Mouse (Mus musculus) intestine, postnatal 0 days (tissue): ENCODE measurements around the gene Ubxn1. TPM values are rescaled to one million over a fixed set of nuclear protein-coding genes. Genes with fewer than 3 reads are reported as not detected.

ENCODE experiments used
- ATAC-seq: fragments of 200-750 bp; cut with Nextera tagmentation; 2 replicates; pipeline ENCODE4 v1.8.0; 2017; ENCODE audit warnings: mild to moderate bottlenecking, moderate TSS enrichment, moderate library complexity
- H3K27ac ChIP-seq: fragments of 300-500 bp; sonication (generic); 2 replicates; pipeline ENCODE4 v1.5.1; 2014; ENCODE audit warnings: mild to moderate bottlenecking, low read depth, low read length, moderate library complexity
- H3K27me3 ChIP-seq: fragments of 300-500 bp; sonication (generic); replicated peaks from 2 replicates; pipeline ENCODE4 v1.6.1; 2014; ENCODE audit warnings: low read length, mixed read lengths; ENCODE audit not compliant: control insufficient read depth, insufficient read depth
- H3K36me3 ChIP-seq: fragments of 300-500 bp; sonication (generic); 2 replicates; pipeline ENCODE4 v1.6.1; 2014; ENCODE audit warnings: mild to moderate bottlenecking, moderate library complexity; ENCODE audit not compliant: control insufficient read depth, insufficient read depth
- H3K4me1 ChIP-seq: fragments of 300-500 bp; sonication (generic); replicated peaks from 2 replicates; pipeline ENCODE4 v1.6.1; 2014; ENCODE audit warnings: antibody characterized with exemption, low read length, mixed read lengths; ENCODE audit not compliant: control insufficient read depth, insufficient read depth
- H3K4me2 ChIP-seq: fragments of 300-500 bp; sonication (generic); replicated peaks from 2 replicates; pipeline ENCODE4 v1.6.1; 2014; ENCODE audit warnings: low read depth, mild to moderate bottlenecking, moderate library complexity
- H3K4me3 ChIP-seq: fragments of 300-500 bp; sonication (generic); 2 replicates; pipeline ENCODE4 v1.5.1; 2014; ENCODE audit warnings: low read depth, low read length
- H3K9ac ChIP-seq: fragments of 300-500 bp; sonication (generic); 2 replicates; pipeline ENCODE4 v1.6.1; 2014; ENCODE audit warnings: mild to moderate bottlenecking, low read depth, low read length
- H3K9me3 ChIP-seq: fragments of 300-500 bp; sonication (generic); 2 replicates; pipeline ENCODE4 v1.6.1; 2016; ENCODE audit warnings: mixed run types; ENCODE audit not compliant: control insufficient read depth
- CTCF ChIP-seq: sonication (generic); IDR thresholded peaks from 2 replicates; pipeline ENCODE4 v1.5.1; 2016; ENCODE audit warnings: low read depth, mild to moderate bottlenecking, control low read depth, antibody characterized with exemption, moderate library complexity
- WGBS: fragments of 180-500 bp; shearing (Covaris S2); extraction: QIAGEN DNeasy Blood & Tissue Kit; methylation state at CpG from one replicate; pipeline ENCODE4 v1.1.7; 2014; 5-methylcytosine and 5-hydroxymethylcytosine counted together
- microRNA-seq: library from miRNA; unstranded; fragments of <30 nt; microRNA quantifications from one replicate; pipeline ENCODE4, GENCODE M21; 2016
- polyA plus RNA-seq: library from polyadenylated mRNA; unstranded; fragments of >200 nt; fragmentation: Nextera tagmentation; extraction: Ambion mirVana; gene quantifications from 2 replicates; pipeline ENCODE4 v1.2.1, GENCODE M21; 2015

Gene Ubxn1
- polyA plus RNA-seq, 1 experiment from 2014 or later, result 170 TPM

DNA sequence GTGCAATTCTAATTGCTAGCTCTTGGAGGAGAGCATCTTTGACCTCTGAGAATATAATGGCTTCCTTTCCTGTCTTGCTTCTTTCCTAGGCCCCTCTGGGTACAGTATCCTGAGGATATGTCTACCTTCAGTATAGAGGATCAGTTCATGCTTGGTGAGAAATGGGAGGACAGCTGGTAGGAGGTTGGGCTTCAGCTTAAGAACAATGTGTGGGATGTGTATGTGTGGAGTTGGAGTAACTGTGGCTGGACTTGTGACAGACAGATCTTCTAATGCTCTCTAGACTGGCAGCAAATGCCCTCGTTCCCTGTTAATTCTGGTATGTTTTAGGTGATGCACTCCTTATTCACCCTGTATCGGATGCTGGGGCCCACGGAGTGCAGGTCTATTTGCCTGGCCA, 42.9 kb downstream of the Ubxn1 start:
- no peak for ATAC-seq
- 96% methylated on average over 3 of the region's 3 CpGs for WGBS
- Histone ChIP-seq H3K4me1 (no peaks in the 10 kb centered on the region), H3K36me3 (peaks cover 76% of the 10 kb centered on the region), H3K27ac (no peak overlapping the region), H3K9ac (no peak overlapping the region), H3K4me3 (no peak overlapping the region), H3K9me3 (no peaks in the 10 kb centered on the region), H3K27me3 (no peaks in the 10 kb centered on the region), H3K4me2 (no peak overlapping the region)
- no peak for TF ChIP-seq CTCF

DNA sequence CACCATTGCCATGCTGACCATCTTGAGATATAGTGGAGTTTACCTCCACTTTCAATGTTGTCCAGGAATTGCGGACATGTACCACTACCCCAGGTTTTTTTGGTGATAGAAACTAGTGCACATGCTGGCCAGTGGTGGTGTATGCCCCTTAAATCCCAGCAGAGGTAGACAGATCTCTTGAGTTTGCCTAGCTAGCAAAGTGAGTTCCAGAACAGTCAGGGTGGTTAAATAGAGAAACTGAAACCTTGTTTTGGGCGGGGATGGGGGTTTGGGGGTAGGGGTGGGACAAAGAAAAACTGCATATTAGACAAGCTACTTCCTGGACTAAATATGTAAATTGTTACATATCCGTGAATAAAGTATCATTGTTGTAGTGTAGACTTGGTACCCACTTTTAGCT, 47.7 kb downstream of the Ubxn1 start:
- 84% methylated on average over 3 of the region's 3 CpGs for WGBS
- no peak for TF ChIP-seq CTCF
- no peak overlapping the region for H3K9ac ChIP-seq
- H3K4me2 ChIP-seq, result no peak overlapping the region
- no peak overlapping the region for H3K4me3 ChIP-seq
- no peaks in the 10 kb centered on the region for H3K9me3 ChIP-seq
- 0 out of 2 replicates have a peak, but pooled peaks cover 5% of the 10 kb centered on the region for H3K4me1 ChIP-seq
- H3K27me3 ChIP-seq, result no peaks in the 10 kb centered on the region
- no peak for ATAC-seq
- H3K27ac ChIP-seq, result no peak overlapping the region
- peaks cover 38% of the 10 kb centered on the region for H3K36me3 ChIP-seq

DNA sequence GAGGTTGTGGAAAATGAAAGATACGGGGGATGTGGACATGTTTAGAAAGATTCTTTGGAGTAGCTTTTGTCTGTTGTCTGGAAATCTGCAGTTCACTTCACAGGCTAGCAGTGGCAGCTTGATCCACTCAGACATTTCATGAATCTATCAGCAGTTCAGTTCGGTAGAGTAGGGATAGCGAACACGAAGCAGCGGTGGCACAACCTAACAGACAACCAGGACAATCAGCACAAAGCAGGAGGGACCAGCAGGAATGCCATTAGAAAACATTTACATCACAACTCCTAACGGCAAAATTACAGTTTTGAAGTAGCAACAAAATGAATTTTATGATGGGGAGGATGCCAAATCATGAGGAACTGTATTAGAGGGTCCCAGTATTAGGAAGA, 48.4 kb downstream of the Ubxn1 start:
- no peak for TF ChIP-seq CTCF
- Histone ChIP-seq H3K27me3 (no peaks in the 10 kb centered on the region), H3K4me2 (peak overlapping the region; percentile 83), H3K27ac (peak overlapping the region; percentile 92), H3K9me3 (no peaks in the 10 kb centered on the region), H3K4me1 (0 out of 2 replicates have a peak, but pooled peaks cover 5% of the 10 kb centered on the region), H3K9ac (peak overlapping the region; percentile 68), H3K4me3 (peak overlapping the region; percentile 80), H3K36me3 (peaks cover 31% of the 10 kb centered on the region)
- 66% methylated on average over 6 of the region's 6 CpGs for WGBS
- ATAC-seq, result no peak

DNA sequence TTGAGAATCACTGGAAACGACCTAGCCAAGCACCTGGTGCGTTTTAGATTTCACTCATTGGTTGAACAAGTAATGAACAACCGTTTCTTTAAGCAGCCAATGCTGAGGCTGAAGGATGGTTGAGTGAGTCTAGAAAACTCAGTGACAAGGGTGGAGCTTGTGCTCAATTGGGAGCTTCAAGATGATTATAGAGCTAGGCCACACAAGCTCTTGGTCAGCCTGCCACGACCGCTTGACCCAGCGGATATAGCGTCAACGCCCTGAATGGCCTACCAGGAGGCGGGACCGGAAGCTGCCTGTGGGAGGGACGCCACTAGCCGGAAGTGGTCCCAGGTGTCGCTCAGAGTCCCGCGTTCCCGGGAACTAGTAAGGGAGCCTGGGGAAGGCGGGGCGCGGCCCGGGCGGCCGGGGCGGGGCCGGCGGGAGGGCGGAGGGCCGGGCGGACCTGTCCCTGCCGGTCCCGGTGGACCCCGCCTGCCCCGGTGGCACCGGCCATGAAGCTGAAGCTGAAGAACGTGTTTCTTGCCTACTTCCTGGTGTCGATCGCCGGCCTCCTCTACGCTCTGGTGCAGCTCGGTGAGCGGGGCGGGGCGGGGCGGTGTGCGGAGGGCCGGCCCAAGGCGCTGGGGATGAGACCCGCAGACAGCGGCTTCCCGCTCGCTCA, 48.9 kb downstream of the Ubxn1 start, which contains the start of gene B3gat3:
B3gat3 (plus strand) TSS at position 302 of the 664 bp plus-strand sequence.
- Histone ChIP-seq H3K4me1 (0 out of 2 replicates have a peak, but pooled peaks cover 5% of the 10 kb centered on the region), H3K27ac (peak within 1 kb of the TSS; percentile 92), H3K4me3 (peak within 1 kb of the TSS; percentile 80), H3K9me3 (no peaks in the 10 kb centered on the region), H3K36me3 (peaks cover 27% of the 10 kb centered on the region), H3K4me2 (peak within 1 kb of the TSS; percentile 83), H3K27me3 (no peaks in the 10 kb centered on the region), H3K9ac (peak within 1 kb of the TSS; percentile 68)
- peak; percentile 95 for ATAC-seq
- 3% methylated on average over 46 of the region's 50 CpGs for WGBS
- TF ChIP-seq CTCF, result no peak

DNA sequence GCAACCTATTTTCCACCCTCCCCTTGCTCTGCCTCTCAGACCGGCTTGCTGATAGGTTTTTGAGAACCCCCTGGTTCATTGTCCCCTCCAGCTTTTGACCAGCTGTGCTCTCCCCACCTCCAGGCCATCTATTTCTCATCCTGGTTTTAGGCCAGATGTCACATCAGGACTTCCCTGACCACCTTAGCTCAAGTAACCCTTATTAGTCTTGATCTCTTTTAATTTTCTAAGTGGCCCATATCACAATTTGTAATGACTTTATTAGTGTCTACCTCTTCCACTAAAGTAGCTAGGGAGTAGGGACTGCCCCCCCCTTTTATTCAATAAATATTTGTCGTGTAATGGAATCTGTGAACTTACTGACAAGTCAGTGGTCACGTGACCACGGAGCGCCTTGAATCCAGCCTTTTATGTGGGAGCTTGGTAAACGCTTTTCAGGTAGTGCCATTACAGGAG, 49.6 kb downstream of the Ubxn1 start:
- Histone ChIP-seq H3K9ac (peak overlapping the region; percentile 68), H3K4me1 (0 out of 2 replicates have a peak, but pooled peaks cover 5% of the 10 kb centered on the region), H3K4me3 (peak overlapping the region; percentile 80), H3K36me3 (peaks cover 27% of the 10 kb centered on the region), H3K4me2 (peak overlapping the region; percentile 83), H3K27me3 (no peaks in the 10 kb centered on the region), H3K9me3 (no peaks in the 10 kb centered on the region), H3K27ac (peak overlapping the region; percentile 92)
- ATAC-seq, result peak; percentile 11; the same call in 1 of the 2 replicates
- 1% methylated on average over 6 of the region's 6 CpGs for WGBS
- TF ChIP-seq CTCF, result no peak

DNA sequence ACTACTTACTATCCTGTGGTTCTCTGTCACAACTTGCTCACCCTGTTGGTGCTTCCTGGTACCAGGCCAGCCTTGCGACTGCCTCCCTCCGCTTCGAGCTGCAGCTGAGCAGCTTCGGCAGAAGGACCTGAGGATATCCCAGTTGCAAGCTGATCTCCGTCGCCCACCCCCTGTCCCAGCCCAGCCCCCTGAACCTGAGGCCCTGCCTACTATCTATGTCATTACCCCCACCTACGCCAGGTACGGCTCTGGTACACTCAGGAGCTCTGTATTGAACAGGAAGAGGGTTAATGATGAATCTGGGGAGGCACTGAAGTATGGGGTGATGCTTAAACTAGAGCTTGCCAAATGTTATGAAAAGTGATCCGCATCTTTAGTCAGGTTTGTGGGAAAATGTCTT, 50.4 kb downstream of the Ubxn1 start:
- H3K4me2 ChIP-seq, result peak overlapping the region; percentile 83
- no peak overlapping the region for H3K9ac ChIP-seq

More for the DNA sequence above, 50.4 kb downstream of the Ubxn1 start:
- WGBS, result 68% methylated on average over 9 of the region's 9 CpGs
- peak overlapping the region; percentile 92; the same call in 1 of the 2 replicates for H3K27ac ChIP-seq
- H3K9me3 ChIP-seq, result no peaks in the 10 kb centered on the region
- no peaks in the 10 kb centered on the region for H3K27me3 ChIP-seq
- TF ChIP-seq CTCF, result no peak
- H3K36me3 ChIP-seq, result peaks cover 22% of the 10 kb centered on the region; the same call in 1 of the 2 replicates
- no peak for ATAC-seq
- 0 out of 2 replicates have a peak, but pooled peaks cover 5% of the 10 kb centered on the region for H3K4me1 ChIP-seq
- H3K4me3 ChIP-seq, result peak overlapping the region; percentile 80; the same call in 1 of the 2 replicates

Small RNAs within 50 kb of the gene (microRNA-seq; reads per million reads assigned to microRNA genes)
- not detected for gene Mir5136

Other genes starting within 250 kb of the Ubxn1 start
- gene Chrm1, start 207.7 kb upstream of the Ubxn1 start, polyA plus RNA-seq, result 0.78 and 0.98 TPM in 2 replicates
- 237 and 283 TPM in 2 replicates for gene Slc3a2, start 148.1 kb upstream of the Ubxn1 start, polyA plus RNA-seq
- gene Wdr74, start 135.7 kb upstream of the Ubxn1 start, polyA plus RNA-seq, result 32.8 and 33.4 TPM in 2 replicates
- 0.50 and 0.56 TPM in 2 replicates for gene 1700092M07Rik, start 130.8 kb upstream of the Ubxn1 start, polyA plus RNA-seq
- 83.4 and 89.2 TPM in 2 replicates for gene Stx5a, start 130.1 kb upstream of the Ubxn1 start, polyA plus RNA-seq
- 54.5 and 57.2 TPM in 2 replicates for gene Nxf1, start 114.4 kb upstream of the Ubxn1 start, polyA plus RNA-seq
- gene Tmem223, start 100.5 kb upstream of the Ubxn1 start, polyA plus RNA-seq, result 136 and 137 TPM in 2 replicates
- 93.5 and 97.4 TPM in 2 replicates for gene Tmem179b, start 97.0 kb upstream of the Ubxn1 start, polyA plus RNA-seq
- 12.0 and 13.2 TPM in 2 replicates for gene Taf6l, start 85.1 kb upstream of the Ubxn1 start, polyA plus RNA-seq
- gene Polr2g, start 72.9 kb upstream of the Ubxn1 start, polyA plus RNA-seq, result 114 and 115 TPM in 2 replicates
- gene Zbtb3, start 68.9 kb upstream of the Ubxn1 start, polyA plus RNA-seq, result 1.9 and 2.0 TPM in 2 replicates
- gene Ttc9c, start 52.2 kb upstream of the Ubxn1 start, polyA plus RNA-seq, result 18.2 and 19.9 TPM in 2 replicates
- 5.4 and 6.0 TPM in 2 replicates for gene Hnrnpul2, start 51.5 kb upstream of the Ubxn1 start, polyA plus RNA-seq
- gene AC129217.1, start 41.7 kb upstream of the Ubxn1 start, polyA plus RNA-seq, result not detected in 2 replicates
- 43.2 and 47.2 TPM in 2 replicates for gene Bscl2, start 34.0 kb upstream of the Ubxn1 start, polyA plus RNA-seq
- 9.4 and 10.9 TPM in 2 replicates for gene Gng3, start 32.3 kb upstream of the Ubxn1 start, polyA plus RNA-seq
- 2.2 TPM in 2 replicates for gene Lrrn4cl, start 20.7 kb upstream of the Ubxn1 start, polyA plus RNA-seq
- 65.4 and 67.9 TPM in 2 replicates for gene Uqcc3, start 9.4 kb downstream of the Ubxn1 start, polyA plus RNA-seq
- gene Lbhd1, start 12.2 kb downstream of the Ubxn1 start, polyA plus RNA-seq, result 44.1 and 44.6 TPM in 2 replicates
- not detected in 2 replicates for gene Gm49403, start 12.4 kb downstream of the Ubxn1 start, polyA plus RNA-seq
- gene 1810009A15Rik, start 17.4 kb downstream of the Ubxn1 start, polyA plus RNA-seq, result 54.5 and 55.6 TPM in 2 replicates
- not detected in 2 replicates for gene Gm49416, start 17.4 kb downstream of the Ubxn1 start, polyA plus RNA-seq
- gene Ints5, start 21.5 kb downstream of the Ubxn1 start, polyA plus RNA-seq, result 14.5 and 16.1 TPM in 2 replicates
- gene Ganab, start 26.6 kb downstream of the Ubxn1 start, polyA plus RNA-seq, result 41.4 and 42.3 TPM in 2 replicates
- 36.6 and 37.5 TPM in 2 replicates for gene B3gat3, start 48.9 kb downstream of the Ubxn1 start, polyA plus RNA-seq
- 6.3 and 6.7 TPM in 2 replicates for gene Rom1, start 57.9 kb downstream of the Ubxn1 start, polyA plus RNA-seq
- 12.0 and 13.6 TPM in 2 replicates for gene Eml3, start 58.1 kb downstream of the Ubxn1 start, polyA plus RNA-seq
- 53.1 and 54.1 TPM in 2 replicates for gene Mta2, start 70.4 kb downstream of the Ubxn1 start, polyA plus RNA-seq
- gene Tut1, start 82.4 kb downstream of the Ubxn1 start, polyA plus RNA-seq, result 10.7 and 11.1 TPM in 2 replicates
- gene Eef1g, start 95.5 kb downstream of the Ubxn1 start, polyA plus RNA-seq, result 164 and 168 TPM in 2 replicates
- 26.2 and 30.1 TPM in 2 replicates for gene Ahnak, start 117.8 kb downstream of the Ubxn1 start, polyA plus RNA-seq
- not detected in 2 replicates for gene Scgb1a1, start 216.5 kb downstream of the Ubxn1 start, polyA plus RNA-seq